Mouse (Mus musculus) brain, embryonic 14.5 days (tissue): ENCODE measurements at regions not wholly inside any gene's neighbourhood (a gene's known extent, or its start where the extent isn't known, plus 50 kb on each side); places are given as distances from the start of the nearest gene placed in this dataset.
A peak's percentile ranks its signal among the peaks of the same experiment; 100 is the strongest.

Source experiments
- DNase-seq: peaks from one replicate; pipeline ENCODE4 v3.0.0-alpha.2; 2011; ENCODE audit warnings: low read depth
- CTCF ChIP-seq: fragments of 200-500 bp; IDR thresholded peaks from 2 replicates; pipeline ENCODE4 v1.5.1; 2012; ENCODE audit warnings: inconsistent platforms, mild to moderate bottlenecking, moderate library complexity, borderline replicate concordance; ENCODE audit not compliant: insufficient read depth, insufficient read length; ENCODE audit errors: extremely low read depth
- POLR2A ChIP-seq: fragments of 200-500 bp; IDR thresholded peaks from 2 replicates; pipeline ENCODE4 v1.6.1; 2012; ENCODE audit warnings: mild to moderate bottlenecking, inconsistent platforms, borderline replicate concordance; ENCODE audit not compliant: poor library complexity, insufficient read depth, insufficient read length, severe bottlenecking; ENCODE audit errors: extremely low read depth

GRCm38 (mm10) chr3:37903482-37903881 is 179.2 kb upstream of the Gm5148 start:
- TF ChIP-seq POLR2A: no peak
- TF ChIP-seq CTCF: no peak
- no peak for DNase-seq

- no peak for TF ChIP-seq POLR2A
- no peak for TF ChIP-seq CTCF
- DNase-seq: no peak
These were observed 178.7 kb upstream of the Gm5148 start for GRCm38 (mm10) chr3:37903021-37903420.

- no peak for TF ChIP-seq CTCF
- no peak for TF ChIP-seq POLR2A
- peak; percentile 48 for DNase-seq
These were observed 173.1 kb upstream of the Gm5148 start for GRCm38 (mm10) chr3:37897392-37897791.

GRCm38 (mm10) chr3:37896821-37897311 is 172.6 kb upstream of the Gm5148 start:
- peak; percentile 94 for DNase-seq
- no peak for TF ChIP-seq CTCF
- no peak for TF ChIP-seq POLR2A

- peak; percentile 55 for DNase-seq
- TF ChIP-seq POLR2A: no peak
- no peak for TF ChIP-seq CTCF
These were observed 170.3 kb upstream of the Gm5148 start for GRCm38 (mm10) chr3:37894599-37894998.

- TF ChIP-seq POLR2A (no peak), CTCF (no peak)
- peak; percentile 51 for DNase-seq
These were observed 165.9 kb upstream of the Gm5148 start for GRCm38 (mm10) chr3:37890202-37890601.

- DNase-seq: no peak
- no peak for TF ChIP-seq POLR2A
- TF ChIP-seq CTCF: no peak
These were observed 164.2 kb upstream of the Gm5148 start for GRCm38 (mm10) chr3:37888455-37888854.

GRCm38 (mm10) chr3:37887711-37888110 is 163.4 kb upstream of the Gm5148 start:
- TF ChIP-seq POLR2A: no peak
- TF ChIP-seq CTCF: no peak
- no peak for DNase-seq

GRCm38 (mm10) chr3:37886705-37887454 is 162.6 kb upstream of the Gm5148 start:
- TF ChIP-seq POLR2A (no peak), CTCF (no peak)
- no peak for DNase-seq

- no peak for TF ChIP-seq POLR2A
- TF ChIP-seq CTCF: no peak
- no peak for DNase-seq
These were observed 161.5 kb upstream of the Gm5148 start for GRCm38 (mm10) chr3:37885776-37886175.

- TF ChIP-seq CTCF (no peak), POLR2A (no peak)
- DNase-seq: peak; percentile 50
These were observed 158.1 kb upstream of the Gm5148 start for GRCm38 (mm10) chr3:37882417-37882816.

GRCm38 (mm10) chr3:37881016-37881415 is 156.7 kb upstream of the Gm5148 start:
- TF ChIP-seq POLR2A (no peak), CTCF (no peak)
- no peak for DNase-seq
